Mouse (Mus musculus) neutrophil, adult 65 days (primary cell): ENCODE results near the gene Tas2r104. TPM values are rescaled to one million over a fixed set of nuclear protein-coding genes. Genes with fewer than 3 reads are reported as not detected.

Experiments used
- total RNA-seq: library from RNA; stranded (reverse); gene quantifications from 2 replicates; pipeline ENCODE4 v1.2.4, GENCODE M21; 2023

Gene Tas2r104
- not detected in 2 replicates for total RNA-seq

GRCm38 (mm10) chr6:131685644-131686043, at the start of gene Tas2r104:
TSS of gene Tas2r104 (minus strand) at chr6:131685744.

GRCm38 (mm10) chr6:131689963-131690362, 4.4 kb upstream of the Tas2r104 start, which contains the start of gene Tas2r114:
TSS of gene Tas2r114 (minus strand) at chr6:131690063.

GRCm38 (mm10) chr6:131687395-131687794, 1.9 kb upstream of the Tas2r104 start, which contains the start of gene Tas2r105:
TSS of gene Tas2r105 (minus strand) at chr6:131687495.

GRCm38 (mm10) chr6:131678786-131679185, 6.8 kb downstream of the Tas2r104 start, which contains the start of gene Tas2r106:
TSS of gene Tas2r106 (minus strand) at chr6:131678886.

GRCm38 (mm10) chr6:131660049-131660448, 25.5 kb downstream of the Tas2r104 start, which contains the start of gene Tas2r107:
TSS of gene Tas2r107 (minus strand) at chr6:131660149.

Other genes with a start within 250 kb of the Tas2r104 start
- gene 5430401F13Rik, start 199.3 kb downstream of the Tas2r104 start, total RNA-seq, result not detected in 2 replicates
- not detected in 2 replicates for gene Gm6619, start 199.3 kb downstream of the Tas2r104 start, total RNA-seq
- gene Tas2r130, start 54.8 kb downstream of the Tas2r104 start, total RNA-seq, result not detected in 2 replicates
- gene Tas2r107, start 25.6 kb downstream of the Tas2r104 start, total RNA-seq, result not detected in 2 replicates
- gene Tas2r106, start 6.9 kb downstream of the Tas2r104 start, total RNA-seq, result not detected in 2 replicates
- not detected in 2 replicates for gene Tas2r105, start 1.8 kb upstream of the Tas2r104 start, total RNA-seq
- not detected in 2 replicates for gene Tas2r114, start 4.3 kb upstream of the Tas2r104 start, total RNA-seq